Mouse (Mus musculus): ENCODE measurements around the gene Chst11. TPM values are rescaled to one million over a fixed set of nuclear protein-coding genes. Genes with fewer than 3 reads are reported as not detected.

The Chst11 gene
- total RNA-seq, 2 experiments from 2014 or later = 1.1 to 1.8 TPM

GRCm38 (mm10) chr10:83043478-83044259 lies 58.4 kb downstream of the Chst11 start:
- intact Hi-C loops (cut with DNase I) = no loop called here
- H3K27ac ChIP-seq = peak overlapping the region; percentile 83
- H3K4me3 ChIP-seq = no peak overlapping the region
- DNase-seq = no peak
- TF ChIP-seq CTCF (IDR thresholded peaks at IDR 0.05) = no peak

GRCm38 (mm10) chr10:83049174-83049780 lies 64.0 kb downstream of the Chst11 start:
- no peak for TF ChIP-seq CTCF (IDR thresholded peaks at IDR 0.05)
- intact Hi-C loops (cut with DNase I) = no loop called here
- no peak for DNase-seq
- Histone ChIP-seq H3K4me3 (no peak overlapping the region), H3K27ac (no peak overlapping the region)

GRCm38 (mm10) chr10:83053886-83054550 lies 68.7 kb downstream of the Chst11 start:
- Histone ChIP-seq H3K27ac (no peak overlapping the region), H3K4me3 (no peak overlapping the region)
- TF ChIP-seq CTCF (IDR thresholded peaks at IDR 0.05) = no peak
- DNase-seq = no peak
- intact Hi-C loops (cut with DNase I) = no loop called here

- intact Hi-C loops (cut with DNase I) = no loop called here
- Histone ChIP-seq H3K4me3 (no peak overlapping the region), H3K27ac (no peak overlapping the region)
- no peak for TF ChIP-seq CTCF (IDR thresholded peaks at IDR 0.05)
- DNase-seq = no peak
These were observed 71.0 kb downstream of the Chst11 start for GRCm38 (mm10) chr10:83056291-83056690.

- H3K27ac ChIP-seq = no peak overlapping the region
- no peak overlapping the region for H3K4me3 ChIP-seq
- TF ChIP-seq CTCF (IDR thresholded peaks at IDR 0.05) = no peak
- peak; percentile 75 for DNase-seq
- intact Hi-C loops (cut with DNase I) = no loop called here
These were observed 71.6 kb downstream of the Chst11 start for GRCm38 (mm10) chr10:83056866-83057265.

- Histone ChIP-seq H3K27ac (no peak overlapping the region), H3K4me3 (no peak overlapping the region)
- no peak for DNase-seq
- TF ChIP-seq CTCF (IDR thresholded peaks at IDR 0.05) = no peak
- intact Hi-C loops (cut with DNase I) = no loop called here
These were observed 74.9 kb downstream of the Chst11 start for GRCm38 (mm10) chr10:83060066-83060782.

GRCm38 (mm10) chr10:83062315-83062714 lies 77.0 kb downstream of the Chst11 start:
- DNase-seq = peak; percentile 68
- intact Hi-C loops (cut with DNase I) = no loop called here
- TF ChIP-seq CTCF (IDR thresholded peaks at IDR 0.05) = no peak
- Histone ChIP-seq H3K27ac (no peak overlapping the region), H3K4me3 (no peak overlapping the region)

GRCm38 (mm10) chr10:83064796-83065195 lies 79.5 kb downstream of the Chst11 start:
- Histone ChIP-seq H3K27ac (no peak overlapping the region), H3K4me3 (no peak overlapping the region)
- intact Hi-C loops (cut with DNase I) = no loop called here
- no peak for TF ChIP-seq CTCF (IDR thresholded peaks at IDR 0.05)
- DNase-seq = no peak

GRCm38 (mm10) chr10:83066159-83066558 lies 80.9 kb downstream of the Chst11 start:
- no peak for DNase-seq
- Histone ChIP-seq H3K4me3 (no peak overlapping the region), H3K27ac (no peak overlapping the region)
- no peak for TF ChIP-seq CTCF (IDR thresholded peaks at IDR 0.05)
- intact Hi-C loops (cut with DNase I) = no loop called here

GRCm38 (mm10) chr10:83067305-83067704 lies 82.0 kb downstream of the Chst11 start:
- intact Hi-C loops (cut with DNase I) = no loop called here
- TF ChIP-seq CTCF (IDR thresholded peaks at IDR 0.05) = no peak
- H3K27ac ChIP-seq = no peak overlapping the region

GRCm38 (mm10) chr10:83068466-83068865 lies 83.2 kb downstream of the Chst11 start:
- no peak for DNase-seq
- Histone ChIP-seq H3K27ac (no peak overlapping the region), H3K4me3 (no peak overlapping the region)
- no peak for TF ChIP-seq CTCF (IDR thresholded peaks at IDR 0.05)
- intact Hi-C loops (cut with DNase I) = no loop called here

More at GRCm38 (mm10) chr10:83067305-83067704, 82.0 kb downstream of the Chst11 start:
- H3K4me3 ChIP-seq = no peak overlapping the region
- no peak for DNase-seq

- Histone ChIP-seq H3K27ac (no peak overlapping the region), H3K4me3 (no peak overlapping the region)
- intact Hi-C loops (cut with DNase I) = no loop called here
- TF ChIP-seq CTCF (IDR thresholded peaks at IDR 0.05) = no peak
- DNase-seq = peak; percentile 54
These were observed 84.5 kb downstream of the Chst11 start for GRCm38 (mm10) chr10:83069791-83070190.

Data from gastrocnemius, adult 2 months (tissue).